Mouse (Mus musculus) heart, embryonic 14.5 days (tissue): ENCODE data around the gene Ktn1. TPM values are rescaled to one million over a fixed set of nuclear protein-coding genes. Genes with fewer than 3 reads are reported as not detected.

Experiments used
- ATAC-seq: fragments of 200-750 bp; cut with Nextera tagmentation; 2 replicates; pipeline ENCODE4 v1.8.0; 2017; ENCODE audit warnings: low read depth, moderate TSS enrichment; ENCODE audit not compliant: insufficient number of reproducible peaks, insufficient read depth, low FRiP score
- H3K27ac ChIP-seq, 2 experiments: fragments of 200-500 bp in 1 of 2; fragments of 300-500 bp in 1 of 2; sonication (generic) in 1 of 2; replicated peaks in 1 of 2; 2 replicates each; pipeline ENCODE4 v1.5.1; 2012 to 2014; ENCODE audit warnings: low read depth in 2 of 2, low read length in 2 of 2, control low read depth in 1 of 2, mild to moderate bottlenecking in 1 of 2, mixed read lengths in 1 of 2; ENCODE audit not compliant: control insufficient read depth in 1 of 2, insufficient read depth in 1 of 2
- H3K27me3 ChIP-seq: fragments of 300-500 bp; sonication (generic); 2 replicates; pipeline ENCODE4 v1.6.1; 2014; ENCODE audit warnings: mild to moderate bottlenecking, low read length, control low read depth; ENCODE audit not compliant: control insufficient read depth, insufficient read depth
- H3K36me3 ChIP-seq: fragments of 300-500 bp; sonication (generic); 2 replicates; pipeline ENCODE4 v1.6.1; 2014; ENCODE audit warnings: mild to moderate bottlenecking, control low read depth, low read length, mixed read lengths; ENCODE audit not compliant: control insufficient read depth, insufficient read depth
- H3K4me1 ChIP-seq, 2 experiments: fragments of 200-500 bp in 1 of 2; fragments of 300-500 bp in 1 of 2; sonication (generic) in 1 of 2; 2 replicates each; pipeline ENCODE4 v1.6.1; 2012 to 2014; ENCODE audit warnings: low read length in 2 of 2, control low read depth in 1 of 2, mixed read lengths in 1 of 2; ENCODE audit not compliant: control insufficient read depth in 2 of 2, insufficient read depth in 2 of 2
- H3K4me2 ChIP-seq: fragments of 300-500 bp; sonication (generic); 2 replicates; pipeline ENCODE4 v1.6.1; 2014; ENCODE audit warnings: mild to moderate bottlenecking, low read length
- H3K4me3 ChIP-seq, 2 experiments: fragments of 200-500 bp in 1 of 2; fragments of 300-500 bp in 1 of 2; sonication (generic) in 1 of 2; 2 replicates each; pipeline ENCODE4 v1.5.1; 2012 to 2014; ENCODE audit warnings: low read length in 2 of 2, mild to moderate bottlenecking in 2 of 2, control low read depth in 1 of 2, low read depth in 1 of 2, moderate library complexity in 1 of 2; ENCODE audit not compliant: control insufficient read depth in 1 of 2, insufficient read depth in 1 of 2
- H3K9ac ChIP-seq: fragments of 300-500 bp; sonication (generic); 2 replicates; pipeline ENCODE4 v1.6.1; 2014; ENCODE audit warnings: mild to moderate bottlenecking, low read length
- H3K9me3 ChIP-seq: fragments of 300-500 bp; sonication (generic); 2 replicates; pipeline ENCODE4 v1.6.1; 2016; ENCODE audit warnings: low read length, control low read depth; ENCODE audit not compliant: control insufficient read depth
- WGBS: fragments of 180-500 bp; shearing (Covaris S2); extraction: QIAGEN DNeasy Blood & Tissue Kit; methylation state at CpG from one replicate; pipeline ENCODE4 v1.1.7; 2014; 5-methylcytosine and 5-hydroxymethylcytosine counted together
- polyA plus RNA-seq: library from polyadenylated mRNA; unstranded; fragments of >200 nt; fragmentation: Nextera tagmentation; extraction: Ambion mirVana; gene quantifications from 2 replicates; pipeline ENCODE4 v1.2.1, GENCODE M21; 2014

Ktn1 gene
- polyA plus RNA-seq, 1 experiment from 2014 or later, result 92.8 TPM

DNA sequence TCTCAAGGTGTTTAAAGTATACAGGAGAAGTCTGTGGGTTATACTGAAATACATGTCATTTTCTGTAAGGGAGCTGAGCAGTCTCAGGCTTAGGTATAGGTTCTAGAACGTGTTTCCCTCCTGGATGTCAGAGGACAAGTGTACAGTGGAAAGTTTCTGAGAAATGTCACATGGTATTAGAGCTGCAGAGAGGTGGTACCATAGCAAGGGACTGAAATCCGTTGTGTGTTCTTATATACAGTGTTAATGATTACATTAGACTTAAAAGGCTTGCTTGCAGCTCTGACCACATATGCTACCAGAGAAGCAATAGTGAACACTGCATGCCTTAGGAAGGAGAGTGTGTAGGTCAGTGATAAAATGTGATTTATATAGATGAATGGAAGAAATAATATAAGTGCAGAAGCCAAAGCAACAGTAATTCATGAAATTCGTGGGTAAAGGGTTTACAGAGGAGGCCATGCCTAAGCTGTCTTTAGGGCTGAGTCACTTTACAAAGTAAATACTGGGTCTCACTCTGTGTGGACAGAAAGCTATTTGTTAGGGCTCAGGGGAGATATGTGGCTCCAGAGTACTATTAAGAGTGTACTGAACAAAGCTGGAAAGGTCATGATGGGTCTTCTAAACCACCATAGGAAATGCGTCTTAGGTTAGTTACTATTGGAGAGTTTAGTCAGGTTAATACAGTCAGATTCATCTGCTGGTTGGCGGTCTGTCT, 17.0 kb downstream of the Ktn1 start:
- ATAC-seq, result no peak
- WGBS, result 73% methylated on average over 5 of the region's 5 CpGs
- H3K4me3 ChIP-seq, result no peak overlapping the region
- no peak overlapping the region for H3K4me2 ChIP-seq
- H3K27ac ChIP-seq, result no peak overlapping the region; a peak in 1 of 4 replicates
- H3K9ac ChIP-seq, result no peak overlapping the region
- peaks cover 64% of the 10 kb centered on the region for H3K36me3 ChIP-seq
- H3K4me1 ChIP-seq, result peaks cover 0 to 11% of the 10 kb centered on the region in 2 experiments; a peak in 2 of 4 replicates
- H3K27me3 ChIP-seq, result no peaks in the 10 kb centered on the region
- no peaks in the 10 kb centered on the region for H3K9me3 ChIP-seq

DNA sequence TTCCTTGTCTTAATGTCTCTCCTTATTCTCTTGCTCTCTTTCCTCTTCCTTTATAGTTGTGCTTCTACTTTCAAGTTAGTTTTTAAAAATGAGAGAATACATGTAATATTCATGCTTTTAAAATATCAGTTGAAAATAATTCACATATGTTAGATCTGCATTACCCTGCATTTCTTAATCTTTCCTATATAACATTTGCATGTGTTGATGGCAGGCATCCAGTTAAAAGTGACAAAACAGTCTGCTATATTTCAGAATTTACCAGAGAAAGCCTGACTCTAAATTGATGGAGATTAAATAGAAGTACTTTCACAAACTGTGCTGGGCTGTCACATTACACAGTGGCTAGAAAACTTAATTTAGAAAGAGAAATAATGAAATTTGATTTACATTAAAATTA, 19.8 kb downstream of the Ktn1 start:
- H3K27ac ChIP-seq, result no peak overlapping the region
- no peaks in the 10 kb centered on the region for H3K9me3 ChIP-seq
- peaks cover 0 to 11% of the 10 kb centered on the region in 2 experiments; a peak in 2 of 4 replicates for H3K4me1 ChIP-seq
- no peak overlapping the region for H3K4me3 ChIP-seq
- no peaks in the 10 kb centered on the region for H3K27me3 ChIP-seq
- ATAC-seq, result no peak
- peaks cover 82% of the 10 kb centered on the region for H3K36me3 ChIP-seq
- no peak overlapping the region for H3K4me2 ChIP-seq
- H3K9ac ChIP-seq, result no peak overlapping the region

DNA sequence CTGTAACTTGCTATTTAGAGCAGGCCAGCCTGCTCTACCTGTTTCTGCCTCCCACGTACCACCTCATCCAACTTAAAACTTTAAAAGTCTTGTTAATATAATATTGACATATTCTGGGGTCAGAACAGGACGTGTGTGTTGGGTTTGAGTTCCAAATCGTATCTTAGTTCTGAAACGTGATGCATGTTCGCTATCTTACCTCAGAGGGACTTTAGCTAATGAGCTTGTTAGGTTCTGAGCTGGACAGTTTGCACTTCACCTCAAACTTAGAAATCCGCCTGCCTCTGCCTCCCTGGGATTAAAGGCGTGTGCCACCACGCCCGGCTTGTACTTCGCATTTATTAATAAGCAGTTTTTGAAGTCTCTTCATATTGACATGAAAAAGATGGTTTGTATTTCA, 34.6 kb downstream of the Ktn1 start:
- H3K9ac ChIP-seq, result no peak overlapping the region
- no peaks in the 10 kb centered on the region for H3K4me1 ChIP-seq
- 93% methylated on average over 10 of the region's 10 CpGs for WGBS
- H3K4me3 ChIP-seq, result no peak overlapping the region
- no peaks in the 10 kb centered on the region for H3K27me3 ChIP-seq
- no peaks in the 10 kb centered on the region for H3K9me3 ChIP-seq
- peaks cover 91% of the 10 kb centered on the region for H3K36me3 ChIP-seq
- no peak for ATAC-seq
- H3K27ac ChIP-seq, result no peak overlapping the region
- no peak overlapping the region for H3K4me2 ChIP-seq

DNA sequence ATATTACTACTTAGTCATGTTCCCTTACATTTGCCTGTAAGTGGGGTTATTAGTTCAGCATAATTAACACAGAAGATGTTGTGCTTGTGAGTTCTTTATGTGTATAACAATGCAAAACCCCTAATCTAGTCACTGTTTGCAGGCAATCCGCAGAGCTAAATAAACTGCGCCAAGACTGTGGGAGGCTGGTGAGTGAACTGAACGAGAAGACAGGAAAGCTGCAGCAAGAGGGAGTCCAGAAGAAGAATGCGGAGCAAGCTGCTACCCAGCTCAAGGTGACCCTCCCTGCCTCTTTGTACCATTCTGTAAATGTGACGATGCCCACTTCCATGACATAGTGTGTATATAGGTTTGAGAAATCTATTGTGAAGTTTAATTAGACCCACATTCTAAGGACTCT, 36.3 kb downstream of the Ktn1 start:
- Histone ChIP-seq H3K4me3 (no peak overlapping the region), H3K9me3 (no peaks in the 10 kb centered on the region), H3K36me3 (peaks cover 95% of the 10 kb centered on the region), H3K27ac (no peak overlapping the region), H3K9ac (no peak overlapping the region), H3K4me1 (no peaks in the 10 kb centered on the region), H3K27me3 (no peaks in the 10 kb centered on the region), H3K4me2 (no peak overlapping the region)
- 93% methylated on average over 5 of the region's 5 CpGs for WGBS
- ATAC-seq, result no peak

DNA sequence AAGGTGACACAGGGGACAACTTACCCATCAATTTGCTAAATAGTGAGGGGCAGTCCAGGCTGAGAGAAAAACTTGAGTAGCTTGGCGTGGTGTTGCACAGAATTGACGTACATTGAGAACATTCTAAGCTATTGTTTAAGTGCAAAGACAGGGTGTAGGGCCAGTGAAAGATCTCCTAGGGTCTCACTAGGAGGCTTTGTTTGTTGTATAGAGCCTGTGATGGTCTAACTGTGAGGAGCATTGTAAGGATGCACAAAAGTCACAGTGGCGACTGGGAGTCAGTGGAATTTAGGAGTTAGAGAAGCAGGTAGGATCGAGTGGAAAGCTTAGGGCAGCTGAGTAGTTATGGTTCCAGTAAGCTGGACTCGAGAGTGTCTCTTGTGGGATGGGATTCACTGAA, 50.9 kb downstream of the Ktn1 start:
- Histone ChIP-seq H3K4me3 (no peak overlapping the region), H3K9me3 (no peaks in the 10 kb centered on the region), H3K4me1 (no peaks in the 10 kb centered on the region), H3K4me2 (no peak overlapping the region), H3K27ac (no peak overlapping the region), H3K27me3 (no peaks in the 10 kb centered on the region), H3K36me3 (peaks cover 86% of the 10 kb centered on the region), H3K9ac (no peak overlapping the region)
- ATAC-seq, result no peak
- WGBS, result 83% methylated on average over 5 of the region's 5 CpGs

DNA sequence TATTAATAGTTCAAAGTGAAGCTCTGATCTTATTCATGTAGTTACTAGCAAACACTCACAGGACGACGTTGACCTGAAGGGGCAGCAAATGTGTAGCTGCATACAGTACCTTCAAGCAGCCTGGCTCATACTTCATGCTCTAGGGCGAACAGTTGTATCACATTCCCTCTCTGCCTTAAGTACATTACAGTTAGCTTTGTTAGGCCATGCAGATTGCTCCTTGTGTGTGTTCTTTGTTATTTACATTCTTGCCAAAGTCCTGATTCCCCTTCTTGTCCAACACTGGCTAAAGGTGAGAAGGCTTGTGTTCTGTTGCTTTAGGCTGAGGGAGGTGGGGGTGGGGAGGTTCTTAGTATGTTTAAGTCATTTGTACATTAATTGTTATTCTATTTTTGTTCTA, 61.3 kb downstream of the Ktn1 start:
- WGBS, result 40% methylated on average over 3 of the region's 3 CpGs
- ATAC-seq, result no peak

DNA sequence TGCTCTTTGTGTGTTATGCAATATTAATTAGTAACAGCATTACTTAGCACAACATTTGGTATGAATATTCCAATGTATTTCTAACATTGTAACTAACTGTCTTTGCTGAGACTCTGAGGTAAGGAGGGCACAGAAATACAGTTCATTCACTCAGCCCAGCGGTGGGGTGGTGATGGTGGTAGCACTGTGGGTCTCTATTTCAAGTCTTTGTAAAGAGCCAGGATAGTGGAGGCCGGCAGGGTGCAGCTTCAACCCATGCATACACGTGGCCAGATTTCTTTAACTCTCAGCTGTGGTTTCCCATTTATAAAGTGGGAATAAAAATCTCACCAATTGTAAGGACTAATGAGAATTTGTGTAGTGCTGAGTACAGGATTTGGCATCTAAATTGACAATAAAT, 67.5 kb downstream of the Ktn1 start:
- Histone ChIP-seq H3K9ac (no peak overlapping the region), H3K9me3 (no peaks in the 10 kb centered on the region), H3K27ac (no peak overlapping the region), H3K27me3 (no peaks in the 10 kb centered on the region), H3K4me1 (no peaks in the 10 kb centered on the region), H3K4me3 (no peak overlapping the region), H3K4me2 (no peak overlapping the region), H3K36me3 (peaks cover 77% of the 10 kb centered on the region)
- no peak for ATAC-seq
- 88% methylated on average over 3 of the region's 3 CpGs for WGBS

More for the DNA sequence above, 61.3 kb downstream of the Ktn1 start:
- no peaks in the 10 kb centered on the region for H3K4me1 ChIP-seq
- H3K27ac ChIP-seq, result no peak overlapping the region
- H3K9me3 ChIP-seq, result no peaks in the 10 kb centered on the region
- no peak overlapping the region for H3K9ac ChIP-seq
- no peaks in the 10 kb centered on the region for H3K27me3 ChIP-seq
- H3K4me3 ChIP-seq, result no peak overlapping the region
- peaks cover 90% of the 10 kb centered on the region for H3K36me3 ChIP-seq
- no peak overlapping the region for H3K4me2 ChIP-seq
